Mouse (Mus musculus): ENCODE results near the gene Tex45. TPM values are rescaled to one million over a fixed set of nuclear protein-coding genes. Genes with fewer than 3 reads are reported as not detected.
A peak's percentile ranks its signal among the peaks of the same experiment; 100 is the strongest.

The Tex45 gene
- polyA plus RNA-seq, 1 experiment from 2014 or later = not detected

GRCm38 (mm10) chr8:3464309-3464708, 6.4 kb upstream of the Tex45 start:
- 60% methylated on average over 5 of the region's 5 CpGs for WGBS
- H3K9ac ChIP-seq = no peak overlapping the region
- no peak overlapping the region for H3K27ac ChIP-seq
- no peak overlapping the region for H3K4me3 ChIP-seq
- H3K4me1 ChIP-seq = peaks cover 8% of the 10 kb centered on the region; the same call in 1 of the 2 replicates
- no peak for ATAC-seq (ENCODE audit: low FRiP score)
- no peaks in the 10 kb centered on the region for H3K36me3 ChIP-seq
- no peaks in the 10 kb centered on the region for H3K9me3 ChIP-seq (replicated peaks)
- H3K27me3 ChIP-seq = no peaks in the 10 kb centered on the region
- no peak overlapping the region for H3K4me2 ChIP-seq (replicated peaks)

- Histone ChIP-seq H3K4me1 (peaks cover 8% of the 10 kb centered on the region; the same call in 1 of the 2 replicates), H3K9ac (peak within 1 kb of the TSS; percentile 68), H3K36me3 (no peaks in the 10 kb centered on the region), H3K9me3 (replicated peaks) (no peaks in the 10 kb centered on the region), H3K4me3 (peak within 1 kb of the TSS; percentile 35), H3K27ac (peak within 1 kb of the TSS; percentile 89), H3K4me2 (replicated peaks) (peak within 1 kb of the TSS; percentile 67), H3K27me3 (no peaks in the 10 kb centered on the region)
- ATAC-seq (ENCODE audit: low FRiP score) = peak; percentile 91
- WGBS = 9% methylated on average over 32 of the region's 32 CpGs
Observed at GRCm38 (mm10) chr8:3467006-3467885, 3.4 kb upstream of the Tex45 start, which contains the start of gene Pex11g. Pex11g (minus strand) TSS chr8:3467680.

- peaks cover 8% of the 10 kb centered on the region; the same call in 1 of the 2 replicates for H3K4me1 ChIP-seq
- H3K4me3 ChIP-seq = peak overlapping the region; percentile 35
- H3K27me3 ChIP-seq = no peaks in the 10 kb centered on the region
- peak; percentile 41 for ATAC-seq (ENCODE audit: low FRiP score)
- H3K9ac ChIP-seq = peak overlapping the region; percentile 68
- WGBS = 57% methylated on average over 9 of the region's 9 CpGs
- H3K9me3 ChIP-seq (replicated peaks) = no peaks in the 10 kb centered on the region
- H3K4me2 ChIP-seq (replicated peaks) = peak overlapping the region; percentile 67
- H3K36me3 ChIP-seq = no peaks in the 10 kb centered on the region
- peak overlapping the region; percentile 89 for H3K27ac ChIP-seq
Observed at GRCm38 (mm10) chr8:3467886-3468545, 2.6 kb upstream of the Tex45 start.

GRCm38 (mm10) chr8:3468838-3469237, 1.8 kb upstream of the Tex45 start:
- WGBS = 93% methylated on average over 1 of the region's 1 CpGs
- ATAC-seq (ENCODE audit: low FRiP score) = no peak
- no peak overlapping the region for H3K4me3 ChIP-seq
- H3K27ac ChIP-seq = no peak overlapping the region
- no peaks in the 10 kb centered on the region for H3K36me3 ChIP-seq
- H3K27me3 ChIP-seq = no peaks in the 10 kb centered on the region
- no peak overlapping the region for H3K4me2 ChIP-seq (replicated peaks)
- no peaks in the 10 kb centered on the region for H3K9me3 ChIP-seq (replicated peaks)
- peaks cover 8% of the 10 kb centered on the region; the same call in 1 of the 2 replicates for H3K4me1 ChIP-seq
- H3K9ac ChIP-seq = no peak overlapping the region

GRCm38 (mm10) chr8:3475715-3476429, 5.2 kb downstream of the Tex45 start:
- peak overlapping the region; percentile 47 for H3K9ac ChIP-seq
- peak overlapping the region; percentile 27 for H3K4me3 ChIP-seq
- ATAC-seq (ENCODE audit: low FRiP score) = peak; percentile 47
- WGBS = 28% methylated on average over 37 of the region's 37 CpGs
- peak overlapping the region; percentile 50 for H3K4me2 ChIP-seq (replicated peaks)
- H3K27ac ChIP-seq = no peak overlapping the region
- no peaks in the 10 kb centered on the region for H3K9me3 ChIP-seq (replicated peaks)
- H3K27me3 ChIP-seq = peaks cover 22% of the 10 kb centered on the region
- H3K4me1 ChIP-seq = no peaks in the 10 kb centered on the region
- no peaks in the 10 kb centered on the region for H3K36me3 ChIP-seq

GRCm38 (mm10) chr8:3480221-3480785, 9.6 kb downstream of the Tex45 start:
- H3K9me3 ChIP-seq (replicated peaks) = no peaks in the 10 kb centered on the region
- H3K27ac ChIP-seq = no peak overlapping the region
- no peak overlapping the region for H3K4me3 ChIP-seq
- 81% methylated on average over 4 of the region's 4 CpGs for WGBS
- no peak overlapping the region for H3K4me2 ChIP-seq (replicated peaks)
- H3K36me3 ChIP-seq = no peaks in the 10 kb centered on the region
- H3K27me3 ChIP-seq = peaks cover 19% of the 10 kb centered on the region
- H3K4me1 ChIP-seq = no peaks in the 10 kb centered on the region
- ATAC-seq (ENCODE audit: low FRiP score) = no peak
- no peak overlapping the region for H3K9ac ChIP-seq

- 61% methylated on average over 5 of the region's 5 CpGs for WGBS
- Histone ChIP-seq H3K27me3 (peaks cover 6% of the 10 kb centered on the region; the same call in 1 of the 2 replicates), H3K27ac (no peak overlapping the region), H3K9me3 (replicated peaks) (no peaks in the 10 kb centered on the region), H3K4me1 (no peaks in the 10 kb centered on the region), H3K4me3 (no peak overlapping the region), H3K9ac (no peak overlapping the region), H3K36me3 (no peaks in the 10 kb centered on the region), H3K4me2 (replicated peaks) (no peak overlapping the region)
- ATAC-seq (ENCODE audit: low FRiP score) = no peak
Observed at GRCm38 (mm10) chr8:3481605-3482004, 10.9 kb downstream of the Tex45 start.

GRCm38 (mm10) chr8:3482240-3482740, 11.6 kb downstream of the Tex45 start:
- no peak overlapping the region for H3K4me2 ChIP-seq (replicated peaks)
- 88% methylated on average over 22 of the region's 22 CpGs for WGBS
- H3K27ac ChIP-seq = no peak overlapping the region
- H3K9ac ChIP-seq = no peak overlapping the region
- H3K27me3 ChIP-seq = peaks cover 2% of the 10 kb centered on the region; the same call in 1 of the 2 replicates
- H3K9me3 ChIP-seq (replicated peaks) = no peaks in the 10 kb centered on the region
- H3K36me3 ChIP-seq = no peaks in the 10 kb centered on the region
- H3K4me1 ChIP-seq = no peaks in the 10 kb centered on the region
- H3K4me3 ChIP-seq = no peak overlapping the region
- no peak for ATAC-seq (ENCODE audit: low FRiP score)

GRCm38 (mm10) chr8:3483546-3483945, 12.9 kb downstream of the Tex45 start:
- Histone ChIP-seq H3K4me3 (no peak overlapping the region), H3K9ac (no peak overlapping the region), H3K27ac (no peak overlapping the region), H3K36me3 (no peaks in the 10 kb centered on the region), H3K27me3 (no peaks in the 10 kb centered on the region), H3K4me1 (no peaks in the 10 kb centered on the region), H3K4me2 (replicated peaks) (no peak overlapping the region), H3K9me3 (replicated peaks) (no peaks in the 10 kb centered on the region)
- no peak for ATAC-seq (ENCODE audit: low FRiP score)
- WGBS = 84% methylated on average over 7 of the region's 7 CpGs

GRCm38 (mm10) chr8:3485192-3485591, 14.5 kb downstream of the Tex45 start:
- WGBS = 25% methylated on average over 5 of the region's 5 CpGs
- Histone ChIP-seq H3K4me1 (no peaks in the 10 kb centered on the region), H3K27me3 (no peaks in the 10 kb centered on the region), H3K9ac (no peak overlapping the region), H3K4me2 (replicated peaks) (no peak overlapping the region), H3K4me3 (no peak overlapping the region), H3K9me3 (replicated peaks) (no peaks in the 10 kb centered on the region), H3K27ac (no peak overlapping the region), H3K36me3 (no peaks in the 10 kb centered on the region)
- no peak for ATAC-seq (ENCODE audit: low FRiP score)

- under 1% methylated on average over 64 of the region's 64 CpGs for WGBS
- H3K36me3 ChIP-seq = peaks cover 36% of the 10 kb centered on the region
- peaks cover 18% of the 10 kb centered on the region for H3K4me1 ChIP-seq
- H3K9me3 ChIP-seq (replicated peaks) = peaks cover 7% of the 10 kb centered on the region
- H3K27me3 ChIP-seq = no peaks in the 10 kb centered on the region
- peak within 1 kb of the TSS; percentile 91 for H3K4me3 ChIP-seq
- H3K4me2 ChIP-seq (replicated peaks) = peak within 1 kb of the TSS; percentile 73
- peak; percentile 92 for ATAC-seq (ENCODE audit: low FRiP score)
- peak within 1 kb of the TSS; percentile 97 for H3K9ac ChIP-seq
- H3K27ac ChIP-seq = peak within 1 kb of the TSS; percentile 93
Observed at GRCm38 (mm10) chr8:3492901-3493844, 22.5 kb downstream of the Tex45 start, which contains the start of gene Zfp358. Zfp358 (plus strand) TSS chr8:3493138.
